8 mouse cellular contexts compared by ENCODE assay signal in genomic region chr2:93647051-93647923, GRCm38 (mm10). TPM values are rescaled to one million over a fixed set of nuclear protein-coding genes. Genes with fewer than 3 reads are reported as not detected.
DNase-seq lines count a peak whose midpoint lies in the region; ATAC-seq lines count a peak whose summit lies in the region.

No protein-coding gene starts in this region.

- no peak overlapping the region for H3K9ac ChIP-seq in heart, embryonic 16.5 days (ENCODE audit: low read length)
- H3K9ac ChIP-seq in limb, embryonic 13.5 days, result peak overlapping the region; percentile 55
- no peak overlapping the region for H3K9ac ChIP-seq in stomach, embryonic 15.5 days

- 2% methylated on average over 44 of the region's 44 CpGs for WGBS in heart, embryonic 16.5 days
- WGBS in limb, embryonic 13.5 days, result 1% methylated on average over 44 of the region's 44 CpGs
- WGBS in stomach, embryonic 15.5 days, result 1% methylated on average over 44 of the region's 44 CpGs

- no peaks in the 10 kb centered on the region for H3K9me3 ChIP-seq in heart, embryonic 16.5 days (replicated peaks; ENCODE audit: control insufficient read depth, low read length)
- no peaks in the 10 kb centered on the region for H3K9me3 ChIP-seq in limb, embryonic 13.5 days
- no peaks in the 10 kb centered on the region for H3K9me3 ChIP-seq in stomach, embryonic 15.5 days

- H3K27me3 ChIP-seq in heart, embryonic 16.5 days (ENCODE audit: control insufficient read depth, insufficient read depth, low read length), result peaks cover 81% of the 10 kb centered on the region
- peaks cover 98% of the 10 kb centered on the region for H3K27me3 ChIP-seq in limb, embryonic 13.5 days
- H3K27me3 ChIP-seq in stomach, embryonic 15.5 days (replicated peaks), result peaks cover 89% of the 10 kb centered on the region

- H3K36me3 ChIP-seq in heart, embryonic 16.5 days (ENCODE audit: control insufficient read depth, insufficient read depth), result no peaks in the 10 kb centered on the region
- H3K36me3 ChIP-seq in limb, embryonic 13.5 days, result no peaks in the 10 kb centered on the region
- no peaks in the 10 kb centered on the region for H3K36me3 ChIP-seq in stomach, embryonic 15.5 days

- H3K4me3 ChIP-seq in heart, embryonic 16.5 days (ENCODE audit: low read length), result peak overlapping the region; percentile 31
- H3K4me3 ChIP-seq in limb, embryonic 13.5 days, result peak overlapping the region; percentile 37
- H3K4me3 ChIP-seq in stomach, embryonic 15.5 days (replicated peaks), result peak overlapping the region; percentile 20

- no peak for ATAC-seq in heart, embryonic 16.5 days (replicated peaks; ENCODE audit: extremely low read depth, insufficient read depth, low FRiP score)
- ATAC-seq in limb, embryonic 13.5 days (ENCODE audit: low FRiP score, low read depth), result no peak
- ATAC-seq in stomach, embryonic 15.5 days (ENCODE audit: insufficient read depth, low FRiP score, low read depth), result no peak

- H3K27ac ChIP-seq in heart, embryonic 16.5 days (ENCODE audit: low read length), result no peak overlapping the region
- H3K27ac ChIP-seq in limb, embryonic 13.5 days, result no peak overlapping the region
- no peak overlapping the region for H3K27ac ChIP-seq in stomach, embryonic 15.5 days

- peak; percentile 18 to 57 for DNase-seq in heart, adult 18-20 months
- no peak for DNase-seq in heart, adult 11 months
- peak; percentile 15 for DNase-seq in brain, adult 2 months (ENCODE audit: low read depth, low spot score)
- no peak for DNase-seq in right cerebral cortex, adult 2 months (ENCODE audit: low spot score in 2 of 2)
- DNase-seq in ovary, adult 18-20 months (ENCODE audit: low spot score), result no peak

- H3K4me2 ChIP-seq in heart, embryonic 16.5 days (ENCODE audit: low read depth, low read length), result peak overlapping the region; percentile 51
- peak overlapping the region; percentile 60 for H3K4me2 ChIP-seq in limb, embryonic 13.5 days (replicated peaks)
- peak overlapping the region; percentile 45 for H3K4me2 ChIP-seq in stomach, embryonic 15.5 days

- H3K4me1 ChIP-seq in heart, embryonic 16.5 days (ENCODE audit: control insufficient read depth, insufficient read depth, low read length), result peaks cover 15% of the 10 kb centered on the region
- peaks cover 40% of the 10 kb centered on the region for H3K4me1 ChIP-seq in limb, embryonic 13.5 days
- peaks cover 22% of the 10 kb centered on the region for H3K4me1 ChIP-seq in stomach, embryonic 15.5 days

RNA-seq across cellular contexts. Expression of gene Alx4, which starts 5.1 kb away (rescaled TPM):
- under 1 TPM; 0.37 to 0.59 TPM for total RNA-seq in heart, adult 18-20 months (2021)
- polyA plus RNA-seq in heart, embryonic 16.5 days (2015; fragmentation: Nextera tagmentation; extraction: Ambion mirVana), result 0.04 and 0.08 TPM in 2 replicates
- 2.5 and 2.6 TPM in 2 replicates for polyA plus RNA-seq in limb, embryonic 13.5 days (2015; fragmentation: Nextera tagmentation; extraction: Ambion mirVana)
- polyA plus RNA-seq in stomach, embryonic 15.5 days (2015; fragmentation: Nextera tagmentation; extraction: Ambion mirVana), result 0.17 and 0.19 TPM in 2 replicates

Comparison
In these comparisons a context has a peak if more than half of its experiments do, and no peak if none do; other contexts are left out.
1. DNase-seq: peak in heart, adult 18-20 months (2 of 2) and brain, adult 2 months (single experiment); none in heart, adult 11 months (single experiment), right cerebral cortex, adult 2 months (0 of 2) and ovary, adult 18-20 months (single experiment).
2. Peak in every context shown above with its lines, with median percentiles within 50 percentile points of each other: H3K4me2 ChIP-seq and H3K4me3 ChIP-seq.